ENCODE assay signal across 14 mouse cellular contexts in the genomic region with DNA sequence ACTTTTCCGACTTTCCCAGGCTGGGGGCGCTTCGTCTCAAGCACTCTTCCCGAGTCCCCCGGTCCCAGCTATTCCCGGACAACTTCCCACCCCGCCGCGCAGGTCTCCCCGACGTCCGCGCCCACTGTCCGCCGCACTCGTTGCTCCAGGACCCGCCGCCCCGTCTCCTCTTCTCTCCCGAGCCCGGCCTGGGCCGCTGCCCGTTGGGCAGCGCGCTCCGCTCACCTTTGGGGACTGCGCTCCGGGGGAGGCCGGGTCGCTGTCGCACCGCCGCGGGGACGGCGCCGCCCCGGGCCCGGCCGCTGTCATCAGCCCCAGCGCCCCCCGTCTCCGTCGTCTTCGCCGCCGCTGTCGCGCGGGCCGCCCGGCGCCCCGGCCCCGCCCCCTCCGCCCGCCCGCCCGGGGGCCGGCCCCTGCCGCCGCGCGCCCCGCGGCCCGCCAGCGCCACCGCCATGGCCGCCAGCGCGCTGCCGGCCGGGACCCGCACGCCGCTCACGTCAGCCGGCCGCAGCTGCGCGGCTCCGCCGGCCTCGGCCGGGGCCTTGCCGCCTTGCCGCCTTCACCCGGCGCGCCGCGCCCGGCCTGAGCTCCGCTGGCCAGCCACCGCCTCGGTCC. TPM values are rescaled to one million over a fixed set of nuclear protein-coding genes. Genes with fewer than 3 reads are reported as not detected.
DNase-seq lines count a peak whose midpoint lies in the region; ATAC-seq and TF ChIP-seq lines count a peak whose summit lies in the region.
"Not testable (repeated sequence)": the region's sequence is repeated elsewhere in the genome, so short reads cannot be mapped to it uniquely, and the experiment has no call there.
"Had no signal": no experiment of that assay in that cellular context is flagged by ENCODE, and none has a peak within 500 bp of the region (broad histone marks: within the 10 kb centered on the region; RNA-seq: fewer than 3 reads in every experiment).

No protein-coding gene starts in this region.

- not testable (repeated sequence) for TF ChIP-seq POLR2A in limb, embryonic 14.5 days (IDR thresholded peaks at IDR 0.05; ENCODE audit: borderline replicate concordance, extremely low read depth, insufficient read depth, insufficient read length)

- not testable (repeated sequence) for H3K9ac ChIP-seq in embryonic facial prominence, embryonic 13.5 days; forebrain, embryonic 16.5 days (replicated peaks; ENCODE audit: low read depth, low read length); heart, postnatal 0 days (replicated peaks; ENCODE audit: low read depth, low read length); intestine, embryonic 15.5 days; limb, embryonic 14.5 days (ENCODE audit: low read depth, low read length, severe bottlenecking); lung, embryonic 15.5 days; midbrain, postnatal 0 days (replicated peaks; ENCODE audit: low read length, poor library complexity, severe bottlenecking); stomach, postnatal 0 days (ENCODE audit: low read length)

- WGBS in embryonic facial prominence, embryonic 13.5 days: no CpG with 5 or more reads among the region's 97 CpGs
- WGBS in forebrain, embryonic 16.5 days: no CpG with 5 or more reads among the region's 97 CpGs
- no CpG with 5 or more reads among the region's 97 CpGs for WGBS in heart, postnatal 0 days
- WGBS in intestine, embryonic 15.5 days: no CpG with 5 or more reads among the region's 97 CpGs
- WGBS in limb, embryonic 14.5 days: no CpG with 5 or more reads among the region's 97 CpGs
- WGBS in lung, embryonic 15.5 days: no CpG with 5 or more reads among the region's 97 CpGs
- WGBS in midbrain, postnatal 0 days: no CpG with 5 or more reads among the region's 97 CpGs
- no CpG with 5 or more reads among the region's 97 CpGs for WGBS in stomach, postnatal 0 days

- not testable (repeated sequence) for TF ChIP-seq CTCF in heart, postnatal 0 days (IDR thresholded peaks at IDR 0.05; ENCODE audit: low read depth); midbrain, postnatal 0 days (IDR thresholded peaks at IDR 0.05); stomach, postnatal 0 days (IDR thresholded peaks at IDR 0.05; ENCODE audit: low read depth)

- not testable (repeated sequence) for H3K9me3 ChIP-seq in embryonic facial prominence, embryonic 13.5 days; forebrain, embryonic 16.5 days (ENCODE audit: control insufficient read depth, low read length); heart, postnatal 0 days (replicated peaks; ENCODE audit: control insufficient read depth, low read length); intestine, embryonic 15.5 days; limb, embryonic 14.5 days (ENCODE audit: control insufficient read depth, low read length); lung, embryonic 15.5 days; midbrain, postnatal 0 days (ENCODE audit: low read length); stomach, postnatal 0 days (ENCODE audit: control insufficient read depth, low read length)

- not testable (repeated sequence) for H3K27me3 ChIP-seq in embryonic facial prominence, embryonic 13.5 days; forebrain, embryonic 16.5 days (replicated peaks; ENCODE audit: control insufficient read depth, insufficient read depth, low read length); heart, postnatal 0 days (ENCODE audit: control insufficient read depth, insufficient read depth, low read length); intestine, embryonic 15.5 days (replicated peaks); limb, embryonic 14.5 days (ENCODE audit: control insufficient read depth, insufficient read depth, low read length); lung, embryonic 15.5 days; midbrain, postnatal 0 days (ENCODE audit: insufficient read depth, low read length); stomach, postnatal 0 days (ENCODE audit: control insufficient read depth, insufficient read depth, low read length)

- H3K4me1 ChIP-seq in embryonic facial prominence, embryonic 13.5 days; forebrain, embryonic 16.5 days (replicated peaks; ENCODE audit: control insufficient read depth, insufficient read depth, low read length); heart, postnatal 0 days (ENCODE audit: control insufficient read depth, insufficient read depth); intestine, embryonic 15.5 days (replicated peaks); limb, embryonic 14.5 days (ENCODE audit: control insufficient read depth, insufficient read depth, low read length); lung, embryonic 15.5 days; midbrain, postnatal 0 days (ENCODE audit: insufficient read depth, low read length); stomach, postnatal 0 days (replicated peaks; ENCODE audit: control insufficient read depth, insufficient read depth): not testable (repeated sequence)

- not testable (repeated sequence) for H3K4me2 ChIP-seq in embryonic facial prominence, embryonic 13.5 days; forebrain, embryonic 16.5 days (ENCODE audit: low read length); heart, postnatal 0 days (ENCODE audit: low read depth, low read length); intestine, embryonic 15.5 days (replicated peaks); limb, embryonic 14.5 days (replicated peaks; ENCODE audit: low read depth, low read length, severe bottlenecking); lung, embryonic 15.5 days; midbrain, postnatal 0 days (ENCODE audit: low read depth, low read length, poor library complexity, severe bottlenecking); stomach, postnatal 0 days (replicated peaks; ENCODE audit: low read depth)

- peak; percentile 68 for ATAC-seq in embryonic facial prominence, embryonic 13.5 days (ENCODE audit: insufficient number of reproducible peaks, insufficient read depth, low FRiP score, low TSS enrichment, low read depth)
- peak; percentile 72 for ATAC-seq in forebrain, embryonic 16.5 days
- peak; percentile 84 for ATAC-seq in heart, postnatal 0 days (ENCODE audit: insufficient read depth, low read depth)
- ATAC-seq in intestine, embryonic 15.5 days: peak; percentile 89
- ATAC-seq in limb, embryonic 14.5 days (ENCODE audit: low FRiP score, low read depth): peak; percentile 80
- peak; percentile 80 for ATAC-seq in lung, embryonic 15.5 days (ENCODE audit: borderline replicate concordance, extremely low read depth, low FRiP score, low TSS enrichment)
- ATAC-seq in midbrain, postnatal 0 days (ENCODE audit: low FRiP score): peak; percentile 78
- ATAC-seq in stomach, postnatal 0 days (ENCODE audit: low FRiP score, low TSS enrichment): peak; percentile 80

- not testable (repeated sequence) for H3K27ac ChIP-seq in embryonic facial prominence, embryonic 13.5 days; forebrain, embryonic 16.5 days (ENCODE audit: low read length); heart, postnatal 0 days (ENCODE audit: low read depth); intestine, embryonic 15.5 days; limb, embryonic 14.5 days (replicated peaks; ENCODE audit: low read depth, low read length); lung, embryonic 15.5 days; midbrain, postnatal 0 days (ENCODE audit: low read depth, low read length); stomach, postnatal 0 days (replicated peaks)

- not testable (repeated sequence) for H3K4me3 ChIP-seq in embryonic facial prominence, embryonic 13.5 days; forebrain, embryonic 16.5 days (replicated peaks; ENCODE audit: low read length); heart, postnatal 0 days (ENCODE audit: low read depth, low read length); intestine, embryonic 15.5 days (replicated peaks); limb, embryonic 14.5 days (replicated peaks; ENCODE audit: low read length); lung, embryonic 15.5 days; midbrain, postnatal 0 days (ENCODE audit: low read depth, low read length); stomach, postnatal 0 days (ENCODE audit: low read depth, low read length)

- DNase-seq in heart, postnatal 0 days (ENCODE audit: low spot score); limb, embryonic 14.5 days (ENCODE audit: low spot score); midbrain, postnatal 0 days (ENCODE audit: low spot score); stomach, postnatal 0 days (ENCODE audit: low spot score): not testable (repeated sequence)

- TF ChIP-seq EP300 in heart, postnatal 0 days (IDR thresholded peaks at IDR 0.05; ENCODE audit: low read depth); stomach, postnatal 0 days (optimal IDR thresholded peaks at IDR 0.05): not testable (repeated sequence)

- H3K36me3 ChIP-seq in embryonic facial prominence, embryonic 13.5 days; forebrain, embryonic 16.5 days (ENCODE audit: control insufficient read depth, insufficient read depth); heart, postnatal 0 days (replicated peaks; ENCODE audit: control insufficient read depth, insufficient read depth, low read length); intestine, embryonic 15.5 days; limb, embryonic 14.5 days (ENCODE audit: control insufficient read depth, insufficient read depth, low read length); lung, embryonic 15.5 days; midbrain, postnatal 0 days (ENCODE audit: insufficient read depth, low read length); stomach, postnatal 0 days (ENCODE audit: control insufficient read depth, insufficient read depth, low read length): not testable (repeated sequence)

RNA-seq across cellular contexts. Expression of a gene that starts 14.0 kb away (rescaled TPM):
- polyA plus RNA-seq in embryonic facial prominence, embryonic 13.5 days (2015; fragmentation: Nextera tagmentation; extraction: Ambion mirVana): 7.4 and 8.8 TPM in 2 replicates
- 8.5 and 9.9 TPM in 2 replicates for polyA plus RNA-seq in forebrain, embryonic 16.5 days (2015; fragmentation: Nextera tagmentation; extraction: Ambion mirVana)
- 5.4 TPM in 1 of 2 replicates, not detected in the other for total RNA-seq in heart, postnatal 0 days (2014; rRNA removed; ENCODE audit: low replicate concordance)
- 5.8 and 6.2 TPM in 2 replicates for polyA plus RNA-seq in heart, postnatal 0 days (2015; fragmentation: Nextera tagmentation; extraction: Ambion mirVana)
- polyA plus RNA-seq in intestine, embryonic 15.5 days (2015; fragmentation: Nextera tagmentation; extraction: Ambion mirVana): 7.4 and 7.6 TPM in 2 replicates
- polyA plus RNA-seq in limb, embryonic 14.5 days (2012; rRNA removed): 4.3 and 5.3 TPM in 2 replicates
- polyA plus RNA-seq in limb, embryonic 14.5 days (2014; fragmentation: Nextera tagmentation; extraction: Ambion mirVana): 3.2 and 4.6 TPM in 2 replicates
- polyA plus RNA-seq in lung, embryonic 15.5 days (2015; fragmentation: Nextera tagmentation; extraction: Ambion mirVana): 5.7 and 8.7 TPM in 2 replicates
- 4.0 and 4.8 TPM in 2 replicates for total RNA-seq in midbrain, postnatal 0 days (2014; rRNA removed)
- 8.7 and 9.1 TPM in 2 replicates for polyA plus RNA-seq in midbrain, postnatal 0 days (2015; fragmentation: Nextera tagmentation; extraction: Ambion mirVana)
- 5.4 and 5.8 TPM in 2 replicates for polyA plus RNA-seq in stomach, postnatal 0 days (2015; fragmentation: Nextera tagmentation; extraction: Ambion mirVana)

RNA-seq across cellular contexts. Expression of a gene that starts 17.0 kb away (rescaled TPM):
- polyA plus RNA-seq in embryonic facial prominence, embryonic 13.5 days (2015; fragmentation: Nextera tagmentation; extraction: Ambion mirVana): 88.0 and 91.3 TPM in 2 replicates
- polyA plus RNA-seq in forebrain, embryonic 16.5 days (2015; fragmentation: Nextera tagmentation; extraction: Ambion mirVana): 73.3 and 86.6 TPM in 2 replicates
- 15.3 and 35.6 TPM in 2 replicates for total RNA-seq in heart, postnatal 0 days (2014; rRNA removed; ENCODE audit: low replicate concordance)
- 39.5 and 41.8 TPM in 2 replicates for polyA plus RNA-seq in heart, postnatal 0 days (2015; fragmentation: Nextera tagmentation; extraction: Ambion mirVana)
- polyA plus RNA-seq in intestine, embryonic 15.5 days (2015; fragmentation: Nextera tagmentation; extraction: Ambion mirVana): 54.6 and 65.7 TPM in 2 replicates
- 89.0 and 93.8 TPM in 2 replicates for polyA plus RNA-seq in limb, embryonic 14.5 days (2012; rRNA removed)
- polyA plus RNA-seq in limb, embryonic 14.5 days (2014; fragmentation: Nextera tagmentation; extraction: Ambion mirVana): 59.9 and 79.9 TPM in 2 replicates
- polyA plus RNA-seq in lung, embryonic 15.5 days (2015; fragmentation: Nextera tagmentation; extraction: Ambion mirVana): 69.2 and 85.6 TPM in 2 replicates
- 38.4 and 45.2 TPM in 2 replicates for total RNA-seq in midbrain, postnatal 0 days (2014; rRNA removed)
- 42.9 and 58.9 TPM in 2 replicates for polyA plus RNA-seq in midbrain, postnatal 0 days (2015; fragmentation: Nextera tagmentation; extraction: Ambion mirVana)
- 33.3 and 36.2 TPM in 2 replicates for polyA plus RNA-seq in stomach, postnatal 0 days (2015; fragmentation: Nextera tagmentation; extraction: Ambion mirVana)

RNA-seq across cellular contexts. Expression of a gene that starts 17.3 kb away (rescaled TPM):
- not detected in 2 replicates for polyA plus RNA-seq in embryonic facial prominence, embryonic 13.5 days (2015; fragmentation: Nextera tagmentation; extraction: Ambion mirVana)
- polyA plus RNA-seq in forebrain, embryonic 16.5 days (2015; fragmentation: Nextera tagmentation; extraction: Ambion mirVana): not detected in 2 replicates
- not detected in 2 replicates for total RNA-seq in heart, postnatal 0 days (2014; rRNA removed; ENCODE audit: low replicate concordance)
- not detected in 2 replicates for polyA plus RNA-seq in heart, postnatal 0 days (2015; fragmentation: Nextera tagmentation; extraction: Ambion mirVana)
- 0.93 TPM in 1 of 2 replicates, not detected in the other for polyA plus RNA-seq in intestine, embryonic 15.5 days (2015; fragmentation: Nextera tagmentation; extraction: Ambion mirVana)
- 0.10 TPM in 1 of 2 replicates, not detected in the other for polyA plus RNA-seq in limb, embryonic 14.5 days (2012; rRNA removed)
- polyA plus RNA-seq in limb, embryonic 14.5 days (2014; fragmentation: Nextera tagmentation; extraction: Ambion mirVana): 1.3 TPM in 1 of 2 replicates, not detected in the other
- polyA plus RNA-seq in lung, embryonic 15.5 days (2015; fragmentation: Nextera tagmentation; extraction: Ambion mirVana): 0.53 and 1.2 TPM in 2 replicates
- not detected in 2 replicates for total RNA-seq in midbrain, postnatal 0 days (2014; rRNA removed)
- not detected in 2 replicates for polyA plus RNA-seq in midbrain, postnatal 0 days (2015; fragmentation: Nextera tagmentation; extraction: Ambion mirVana)
- polyA plus RNA-seq in stomach, postnatal 0 days (2015; fragmentation: Nextera tagmentation; extraction: Ambion mirVana): 0.79 and 1.3 TPM in 2 replicates
- total RNA-seq: gastrocnemius, postnatal 25 days had no signal
- polyA plus RNA-seq: limb, embryonic 10.5 days; macrophage had no signal

RNA-seq across cellular contexts. Expression of a gene that starts 17.4 kb away (rescaled TPM):
- polyA plus RNA-seq in embryonic facial prominence, embryonic 13.5 days (2015; fragmentation: Nextera tagmentation; extraction: Ambion mirVana): 3.7 and 5.4 TPM in 2 replicates
- polyA plus RNA-seq in forebrain, embryonic 16.5 days (2015; fragmentation: Nextera tagmentation; extraction: Ambion mirVana): 5.1 TPM in 2 replicates
- total RNA-seq in heart, postnatal 0 days (2014; rRNA removed; ENCODE audit: low replicate concordance): 0.04 and 1.8 TPM in 2 replicates
- polyA plus RNA-seq in heart, postnatal 0 days (2015; fragmentation: Nextera tagmentation; extraction: Ambion mirVana): 2.9 and 3.0 TPM in 2 replicates
- polyA plus RNA-seq in intestine, embryonic 15.5 days (2015; fragmentation: Nextera tagmentation; extraction: Ambion mirVana): 4.3 TPM in 2 replicates
- polyA plus RNA-seq in limb, embryonic 14.5 days (2012; rRNA removed): 1.00 and 2.6 TPM in 2 replicates
- polyA plus RNA-seq in limb, embryonic 14.5 days (2014; fragmentation: Nextera tagmentation; extraction: Ambion mirVana): 2.1 and 2.7 TPM in 2 replicates
- 3.3 and 3.7 TPM in 2 replicates for polyA plus RNA-seq in lung, embryonic 15.5 days (2015; fragmentation: Nextera tagmentation; extraction: Ambion mirVana)
- total RNA-seq in midbrain, postnatal 0 days (2014; rRNA removed): 0.99 and 5.1 TPM in 2 replicates
- 0.98 and 3.1 TPM in 2 replicates for polyA plus RNA-seq in midbrain, postnatal 0 days (2015; fragmentation: Nextera tagmentation; extraction: Ambion mirVana)
- 2.9 and 3.9 TPM in 2 replicates for polyA plus RNA-seq in stomach, postnatal 0 days (2015; fragmentation: Nextera tagmentation; extraction: Ambion mirVana)

RNA-seq across cellular contexts. Expression of a gene that starts 45.4 kb away (rescaled TPM):
- not detected in 2 replicates for polyA plus RNA-seq in embryonic facial prominence, embryonic 13.5 days (2015; fragmentation: Nextera tagmentation; extraction: Ambion mirVana)
- polyA plus RNA-seq in forebrain, embryonic 16.5 days (2015; fragmentation: Nextera tagmentation; extraction: Ambion mirVana): 0.47 and 0.86 TPM in 2 replicates
- total RNA-seq in heart, postnatal 0 days (2014; rRNA removed; ENCODE audit: low replicate concordance): not detected in 2 replicates
- polyA plus RNA-seq in heart, postnatal 0 days (2015; fragmentation: Nextera tagmentation; extraction: Ambion mirVana): 1.2 TPM in 1 of 2 replicates, not detected in the other
- 0.72 and 2.7 TPM in 2 replicates for polyA plus RNA-seq in intestine, embryonic 15.5 days (2015; fragmentation: Nextera tagmentation; extraction: Ambion mirVana)
- 0.54 TPM in 1 of 2 replicates, not detected in the other for polyA plus RNA-seq in limb, embryonic 14.5 days (2012; rRNA removed)
- not detected in 2 replicates for polyA plus RNA-seq in limb, embryonic 14.5 days (2014; fragmentation: Nextera tagmentation; extraction: Ambion mirVana)
- polyA plus RNA-seq in lung, embryonic 15.5 days (2015; fragmentation: Nextera tagmentation; extraction: Ambion mirVana): not detected in 2 replicates
- 4.1 TPM in 1 of 2 replicates, not detected in the other for total RNA-seq in midbrain, postnatal 0 days (2014; rRNA removed)
- 0.86 and 2.7 TPM in 2 replicates for polyA plus RNA-seq in midbrain, postnatal 0 days (2015; fragmentation: Nextera tagmentation; extraction: Ambion mirVana)
- polyA plus RNA-seq in stomach, postnatal 0 days (2015; fragmentation: Nextera tagmentation; extraction: Ambion mirVana): 1.6 TPM in 1 of 2 replicates, not detected in the other
- total RNA-seq: adrenal gland, postnatal 25 days; gastrocnemius, postnatal 25 days; heart, postnatal 10 days had no signal
- polyA plus RNA-seq: frontal cortex, adult 2 months; macrophage had no signal
